Mouse (Mus musculus) left cerebral cortex, adult 11 months (tissue): ENCODE data around the gene Gatc.
"Not testable (repeated sequence)": the region's sequence is repeated elsewhere in the genome, so short reads cannot be mapped to it uniquely, and the experiment has no call there.

Experiments used
- DNase-seq: peaks from one replicate; pipeline ENCODE4 v3.0.0; 2022; ENCODE audit warnings: low spot score

Gatc gene

DNA sequence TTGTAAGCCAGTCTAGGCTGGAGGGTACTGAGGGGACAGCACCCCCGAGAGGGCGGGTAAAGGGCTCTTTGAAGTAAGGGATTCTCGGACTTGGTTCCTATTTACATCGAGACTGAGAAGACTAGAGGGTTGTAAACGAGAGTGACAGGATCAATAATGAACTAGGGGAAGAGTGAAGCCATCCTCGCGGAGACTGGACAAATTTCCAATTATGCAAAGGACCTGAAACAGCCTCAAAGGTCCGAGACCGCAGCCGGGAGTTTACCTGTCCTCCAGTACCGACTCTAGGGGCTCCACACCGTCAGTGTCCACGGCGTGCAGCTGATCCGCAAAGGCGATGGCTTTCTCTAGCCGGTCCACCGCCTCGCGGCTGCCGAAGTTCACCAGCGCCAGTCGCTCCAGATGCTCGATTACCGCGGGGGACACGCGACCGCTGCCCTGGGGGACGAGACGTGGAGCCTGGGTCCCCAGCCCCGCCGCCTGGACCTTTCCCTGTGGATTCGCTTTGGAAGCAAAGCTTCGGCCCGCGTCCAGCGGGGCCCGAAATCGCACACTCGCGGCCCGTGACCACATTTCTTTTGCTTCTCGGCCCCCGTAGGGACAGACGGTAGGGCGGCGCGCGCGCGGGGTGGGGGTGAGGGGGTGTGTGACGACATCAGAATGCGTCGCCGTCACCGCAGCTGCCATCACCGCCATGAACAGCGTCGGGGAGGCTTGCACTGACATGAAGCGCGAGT, at the start of gene Gatc, which contains the start of gene Triap1:
Gene Gatc, minus strand, starts transcription at position 602 of the 737 bp plus-strand sequence.
Gene Triap1, plus strand, starts transcription at position 649 of the 737 bp plus-strand sequence.
- peak; percentile 75 for DNase-seq

- not testable (repeated sequence) for DNase-seq
Observed at GRCm38 (mm10) chr5:115378882-115379281, 37.9 kb upstream of the Gatc start.

DNA sequence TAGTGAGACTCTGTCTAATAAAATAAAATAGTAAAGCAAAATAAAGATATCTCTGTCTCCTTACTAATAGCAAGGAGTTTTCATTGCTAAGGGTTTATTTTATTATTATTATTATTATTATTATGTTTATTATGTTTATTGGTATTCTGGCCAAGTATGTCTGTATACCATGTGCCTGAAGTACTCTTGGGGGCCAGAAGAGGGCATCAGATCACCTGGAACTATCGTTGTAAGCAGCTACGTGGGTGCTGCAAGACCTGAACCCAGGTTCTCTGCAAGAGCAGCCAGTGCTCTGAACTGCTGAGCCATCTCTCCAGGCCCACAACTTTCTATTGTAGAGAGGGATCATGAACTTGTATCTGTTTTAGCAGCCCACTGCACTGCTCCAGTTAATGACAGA, 34.5 kb upstream of the Gatc start:
- no peak for DNase-seq

DNA sequence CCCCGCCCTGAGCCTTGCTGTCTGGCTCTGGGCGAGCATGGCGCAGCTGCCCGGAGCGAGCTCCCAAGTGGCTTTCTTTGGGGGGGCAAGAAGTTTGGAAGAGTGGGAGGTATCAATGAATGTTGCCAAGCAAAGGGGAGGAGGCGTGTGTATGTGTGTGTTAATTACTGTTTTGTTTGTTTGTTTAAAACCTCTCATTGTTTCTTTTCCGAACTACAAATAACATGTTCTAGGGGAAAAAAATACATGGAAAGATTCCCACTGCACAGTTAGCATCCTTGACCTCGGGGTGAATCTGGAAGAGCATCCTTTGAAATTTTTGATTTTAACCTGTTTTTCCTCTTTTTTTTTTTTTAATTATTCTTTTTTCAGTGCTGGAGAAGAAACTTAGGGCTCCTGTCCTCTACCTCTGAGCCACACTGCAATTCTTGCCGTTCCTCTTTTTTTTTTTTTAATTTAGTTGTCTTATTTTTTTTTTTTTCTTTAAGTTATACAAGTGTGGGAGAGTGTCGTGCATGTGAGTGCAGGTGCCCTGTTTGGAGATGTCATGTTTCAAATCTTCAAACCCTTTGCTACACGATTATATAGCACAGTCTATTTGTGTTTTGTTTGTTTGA, 33.3 kb upstream of the Gatc start:
- no peak for DNase-seq

- DNase-seq: no peak
Observed at GRCm38 (mm10) chr5:115373441-115374203, 32.6 kb upstream of the Gatc start.

DNA sequence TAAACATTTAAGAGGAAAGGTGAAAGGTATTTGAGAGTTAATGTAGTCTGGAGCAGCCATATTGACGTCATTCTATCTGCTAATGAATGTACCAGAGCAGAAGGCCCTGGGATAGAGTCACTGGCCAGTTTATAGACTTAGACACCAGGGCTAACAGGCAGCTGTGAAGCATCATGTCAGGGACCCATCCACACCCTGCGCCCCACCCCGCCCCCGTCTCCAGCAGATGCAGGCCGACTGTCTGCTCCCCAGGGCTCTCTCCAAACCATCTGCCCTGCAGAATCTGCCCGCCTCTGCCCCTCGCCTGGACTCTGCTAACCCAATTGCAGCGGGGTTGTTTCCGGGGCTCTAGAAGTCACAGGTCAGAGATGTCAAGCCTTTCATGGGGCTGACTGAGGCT, 30.8 kb upstream of the Gatc start:
- DNase-seq: no peak

- DNase-seq: no peak
Observed at GRCm38 (mm10) chr5:115364782-115365181, 23.8 kb upstream of the Gatc start.

DNA sequence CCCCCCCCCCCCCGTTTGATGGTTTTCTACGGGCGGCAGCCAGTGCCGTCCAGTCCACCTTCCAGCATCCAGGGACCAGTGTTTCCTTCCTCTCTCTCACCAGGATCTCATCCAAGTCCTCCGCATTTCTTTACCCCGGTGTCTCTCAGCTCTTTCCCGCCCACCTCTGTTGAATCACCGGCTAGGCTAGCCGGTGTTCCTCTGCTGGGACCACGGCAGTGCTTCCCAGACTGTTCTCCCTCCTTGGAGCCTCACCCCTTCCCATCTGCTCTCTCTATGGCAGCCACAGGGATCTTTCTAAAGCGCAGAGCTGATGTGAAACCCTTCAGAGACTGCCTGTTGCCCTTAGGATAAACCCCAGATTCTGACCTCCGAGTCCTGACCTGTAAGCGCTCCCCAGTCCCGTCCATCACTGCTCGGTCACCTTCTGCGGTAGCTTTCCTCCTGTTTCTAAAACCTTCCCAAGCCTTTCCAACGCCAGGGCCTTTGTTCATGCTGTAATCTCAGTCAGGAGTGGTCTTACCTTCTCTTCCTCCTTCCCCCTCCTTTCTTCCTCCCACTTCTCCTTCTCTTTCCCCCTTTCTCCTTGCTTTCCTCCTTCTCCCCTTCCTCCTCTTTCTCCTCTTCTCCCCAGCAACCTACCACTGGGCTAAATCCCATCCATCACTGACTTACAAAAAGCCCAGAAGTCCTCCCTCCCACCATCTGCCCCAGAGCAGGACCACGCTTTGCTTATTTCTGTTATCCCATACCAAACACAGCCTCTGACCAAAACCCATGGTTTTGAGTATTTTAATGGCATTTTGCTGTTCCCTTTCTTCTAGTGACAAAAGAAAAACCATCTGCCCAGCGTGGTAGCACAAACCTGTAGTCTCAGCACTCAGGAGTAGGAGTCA, 22.1 kb upstream of the Gatc start:
- DNase-seq: peak; percentile 48

DNA sequence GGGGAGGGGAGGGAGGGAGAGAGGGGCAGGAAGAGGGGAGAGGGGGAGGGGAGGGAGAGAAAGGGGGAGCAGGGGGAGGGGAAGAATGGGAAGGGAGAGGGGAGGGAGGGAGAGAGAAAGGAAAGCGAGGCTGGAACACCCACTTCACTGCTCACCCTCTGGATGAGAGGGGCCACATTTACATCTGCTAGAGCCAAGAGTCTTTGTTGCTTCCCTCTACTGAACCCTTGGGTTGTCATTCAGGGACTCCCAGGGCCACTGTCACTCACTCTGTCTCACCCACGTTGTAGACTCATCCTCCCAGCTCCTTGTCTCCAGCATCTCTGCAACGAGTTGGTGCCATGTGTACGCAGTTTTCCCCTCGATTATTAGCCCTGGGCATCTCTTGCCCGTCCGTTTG, 21.2 kb upstream of the Gatc start:
- DNase-seq: no peak

DNA sequence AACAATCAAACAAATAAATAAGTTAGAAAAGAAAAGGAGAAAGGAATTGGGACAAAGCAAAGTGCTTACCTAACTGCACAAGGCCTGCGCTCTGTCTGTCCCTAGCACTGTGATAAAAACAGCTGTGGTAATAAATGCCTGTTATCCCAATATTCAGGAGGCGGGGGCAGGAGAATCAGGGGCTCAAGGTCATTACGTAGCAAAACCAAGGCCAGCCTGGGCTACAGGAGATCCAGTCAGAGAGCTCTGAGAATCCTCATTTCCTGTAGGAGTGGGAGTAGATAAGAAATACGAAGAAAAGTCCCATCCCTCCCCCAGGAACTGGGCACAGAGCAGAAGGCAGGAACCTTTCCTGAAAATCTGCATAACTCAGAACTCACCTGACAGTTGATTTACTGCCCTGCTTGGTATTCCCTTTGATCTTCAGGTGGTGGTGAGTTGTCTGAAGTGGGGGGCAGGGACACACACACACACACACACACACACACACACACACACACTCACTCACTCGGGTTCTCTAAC, 18.9 kb upstream of the Gatc start:
- DNase-seq: no peak

GRCm38 (mm10) chr5:115359438-115359837, 18.5 kb upstream of the Gatc start:
- no peak for DNase-seq

- peak; percentile 53 for DNase-seq
Observed at GRCm38 (mm10) chr5:115358872-115359271, 17.9 kb upstream of the Gatc start.

DNA sequence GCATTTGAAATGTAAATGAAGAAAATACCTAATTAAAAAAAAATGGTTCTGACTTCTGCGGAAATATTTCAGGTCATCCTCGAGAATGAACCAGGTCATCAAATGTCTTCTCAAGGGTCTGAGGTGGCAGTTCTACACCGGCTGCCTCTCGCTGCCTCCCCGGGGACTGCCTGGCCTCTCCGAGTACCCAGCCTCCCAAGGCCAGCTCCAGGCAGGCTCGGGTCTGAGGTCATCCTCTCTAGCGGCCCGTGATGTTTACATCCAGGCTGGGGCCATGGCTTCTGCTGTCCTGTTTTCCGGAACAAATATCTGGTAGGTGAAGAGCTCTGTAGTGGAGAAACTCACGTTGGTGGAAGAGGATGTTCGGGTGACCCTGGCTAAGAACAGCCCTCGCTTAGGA, 14.1 kb upstream of the Gatc start:
- no peak for DNase-seq

DNA sequence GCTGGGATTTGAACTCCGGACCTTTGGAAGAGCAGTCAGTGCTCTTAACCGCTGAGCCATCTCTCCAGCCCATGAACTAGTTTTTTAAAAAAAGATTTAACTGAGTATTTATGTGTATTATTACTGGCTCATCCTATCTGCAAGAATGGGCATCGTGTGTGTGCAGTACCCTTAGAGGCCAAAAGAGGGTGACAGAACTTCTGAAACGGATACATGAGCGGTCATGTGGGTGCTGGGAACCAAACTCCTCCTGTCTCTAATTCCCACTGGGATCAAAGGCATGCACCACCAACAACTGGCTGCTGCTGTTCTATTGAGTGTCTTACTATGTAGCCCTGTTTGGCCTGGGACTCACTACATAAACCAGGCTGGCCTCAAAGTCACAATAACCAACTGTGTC, 10.4 kb upstream of the Gatc start:
- no peak for DNase-seq

- no peak for DNase-seq
Observed at GRCm38 (mm10) chr5:115349225-115349555, 8.2 kb upstream of the Gatc start.

GRCm38 (mm10) chr5:115348546-115349224, 7.7 kb upstream of the Gatc start, which contains the start of gene Cox6a1:
Gene Cox6a1, minus strand, starts transcription at chr5:115348981.
- DNase-seq: peak; percentile 98

- DNase-seq: peak; percentile 66
Observed at GRCm38 (mm10) chr5:115347564-115347963, 6.6 kb upstream of the Gatc start.

- no peak for DNase-seq
Observed at GRCm38 (mm10) chr5:115341314-115342165, 562 bp upstream of the Gatc start.

GRCm38 (mm10) chr5:115340007-115340406, 971 bp downstream of the Gatc start:
- DNase-seq: no peak

DNA sequence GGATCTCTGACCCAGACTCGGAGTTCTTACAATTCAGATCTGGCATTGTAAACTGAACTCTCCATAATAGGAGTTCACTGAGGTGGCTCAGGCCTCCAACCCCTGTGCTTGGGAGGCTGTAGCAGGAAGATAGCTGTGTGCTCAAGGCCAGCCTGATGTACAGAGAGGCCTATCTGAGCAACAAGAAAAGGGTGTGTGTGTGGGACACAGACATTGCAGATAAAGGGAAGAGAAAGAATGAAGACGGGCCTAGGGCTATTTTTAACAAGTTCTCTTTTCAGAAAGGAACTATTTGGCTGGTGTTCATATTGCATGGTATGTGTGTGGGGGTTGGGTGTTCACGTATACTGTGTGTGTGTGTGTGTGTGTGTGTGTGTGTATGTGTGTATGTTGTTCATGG, 7.4 kb downstream of the Gatc start:
- DNase-seq: no peak
